Mouse (Mus musculus): ENCODE data around the gene Ppp1r1b. TPM values are rescaled to one million over a fixed set of nuclear protein-coding genes. Genes with fewer than 3 reads are reported as not detected.

Ppp1r1b gene
- polyA plus RNA-seq, 1 experiment from 2014 or later: not detected

GRCm38 (mm10) chr11:98333263-98333696, 14.9 kb upstream of the Ppp1r1b start:
- Histone ChIP-seq H3K4me3 (ENCODE audit: inconsistent target) (no peak overlapping the region), H3K36me3 (ENCODE audit: inconsistent target) (no peaks in the 10 kb centered on the region), H3K27ac (no peak overlapping the region), H3K79me2 (ENCODE audit: inconsistent target) (no peaks in the 10 kb centered on the region)
- 79% methylated on average over 10 of the region's 10 CpGs for WGBS (ENCODE audit: missing documents)

GRCm38 (mm10) chr11:98333981-98334741, 14.0 kb upstream of the Ppp1r1b start:
- Histone ChIP-seq H3K36me3 (ENCODE audit: inconsistent target) (no peaks in the 10 kb centered on the region), H3K27ac (no peak overlapping the region), H3K4me3 (ENCODE audit: inconsistent target) (no peak overlapping the region), H3K79me2 (ENCODE audit: inconsistent target) (no peaks in the 10 kb centered on the region)
- WGBS (ENCODE audit: missing documents): 6% methylated on average over 35 of the region's 41 CpGs

GRCm38 (mm10) chr11:98335250-98335649, 13.0 kb upstream of the Ppp1r1b start:
- no peak overlapping the region for H3K27ac ChIP-seq
- no peak overlapping the region for H3K4me3 ChIP-seq (ENCODE audit: inconsistent target)
- no peaks in the 10 kb centered on the region for H3K79me2 ChIP-seq (ENCODE audit: inconsistent target)
- H3K36me3 ChIP-seq (ENCODE audit: inconsistent target): no peaks in the 10 kb centered on the region
- 14% methylated on average over 9 of the region's 9 CpGs for WGBS (ENCODE audit: missing documents)

- no peaks in the 10 kb centered on the region for H3K79me2 ChIP-seq (ENCODE audit: inconsistent target)
- WGBS (ENCODE audit: missing documents): 31% methylated on average over 13 of the region's 13 CpGs
- no peak overlapping the region for H3K4me3 ChIP-seq (ENCODE audit: inconsistent target)
- no peaks in the 10 kb centered on the region for H3K36me3 ChIP-seq (ENCODE audit: inconsistent target)
- no peak overlapping the region for H3K27ac ChIP-seq
These were observed 11.7 kb upstream of the Ppp1r1b start for GRCm38 (mm10) chr11:98336245-98337107.

- H3K4me3 ChIP-seq (ENCODE audit: inconsistent target): no peak overlapping the region
These were observed 9.7 kb upstream of the Ppp1r1b start for GRCm38 (mm10) chr11:98338507-98338961.

GRCm38 (mm10) chr11:98339071-98339501, 9.1 kb upstream of the Ppp1r1b start:
- H3K4me3 ChIP-seq (ENCODE audit: inconsistent target): no peak overlapping the region
- 3% methylated on average over 19 of the region's 19 CpGs for WGBS (ENCODE audit: missing documents)
- H3K79me2 ChIP-seq (ENCODE audit: inconsistent target): no peaks in the 10 kb centered on the region
- H3K27ac ChIP-seq: no peak overlapping the region
- H3K36me3 ChIP-seq (ENCODE audit: inconsistent target): no peaks in the 10 kb centered on the region

More at GRCm38 (mm10) chr11:98338507-98338961, 9.7 kb upstream of the Ppp1r1b start:
- no peaks in the 10 kb centered on the region for H3K36me3 ChIP-seq (ENCODE audit: inconsistent target)
- no peak overlapping the region for H3K27ac ChIP-seq
- under 1% methylated on average over 24 of the region's 57 CpGs for WGBS (ENCODE audit: missing documents)
- no peaks in the 10 kb centered on the region for H3K79me2 ChIP-seq (ENCODE audit: inconsistent target)

- Histone ChIP-seq H3K36me3 (ENCODE audit: inconsistent target) (no peaks in the 10 kb centered on the region), H3K79me2 (ENCODE audit: inconsistent target) (no peaks in the 10 kb centered on the region), H3K27ac (no peak overlapping the region), H3K4me3 (ENCODE audit: inconsistent target) (no peak overlapping the region)
- WGBS (ENCODE audit: missing documents): 13% methylated on average over 11 of the region's 11 CpGs
These were observed 8.4 kb upstream of the Ppp1r1b start for GRCm38 (mm10) chr11:98339679-98340287.

GRCm38 (mm10) chr11:98340597-98340996, 7.6 kb upstream of the Ppp1r1b start:
- no peaks in the 10 kb centered on the region for H3K36me3 ChIP-seq (ENCODE audit: inconsistent target)
- H3K79me2 ChIP-seq (ENCODE audit: inconsistent target): no peaks in the 10 kb centered on the region
- no peak overlapping the region for H3K4me3 ChIP-seq (ENCODE audit: inconsistent target)
- no peak overlapping the region for H3K27ac ChIP-seq
- 11% methylated on average over 4 of the region's 4 CpGs for WGBS (ENCODE audit: missing documents)

- H3K27ac ChIP-seq: no peak overlapping the region
- 63% methylated on average over 4 of the region's 4 CpGs for WGBS (ENCODE audit: missing documents)
- no peaks in the 10 kb centered on the region for H3K79me2 ChIP-seq (ENCODE audit: inconsistent target)
- H3K36me3 ChIP-seq (ENCODE audit: inconsistent target): no peaks in the 10 kb centered on the region
- H3K4me3 ChIP-seq (ENCODE audit: inconsistent target): no peak overlapping the region
These were observed 7.0 kb upstream of the Ppp1r1b start for GRCm38 (mm10) chr11:98341174-98341573.

GRCm38 (mm10) chr11:98342000-98342945, 5.9 kb upstream of the Ppp1r1b start:
- Histone ChIP-seq H3K27ac (no peak overlapping the region), H3K4me3 (ENCODE audit: inconsistent target) (no peak overlapping the region), H3K79me2 (ENCODE audit: inconsistent target) (no peaks in the 10 kb centered on the region), H3K36me3 (ENCODE audit: inconsistent target) (no peaks in the 10 kb centered on the region)
- WGBS (ENCODE audit: missing documents): 3% methylated on average over 28 of the region's 29 CpGs

GRCm38 (mm10) chr11:98345253-98345652, 3.0 kb upstream of the Ppp1r1b start:
- Histone ChIP-seq H3K4me3 (ENCODE audit: inconsistent target) (no peak overlapping the region), H3K79me2 (ENCODE audit: inconsistent target) (no peaks in the 10 kb centered on the region), H3K27ac (no peak overlapping the region), H3K36me3 (ENCODE audit: inconsistent target) (no peaks in the 10 kb centered on the region)
- 2% methylated on average over 13 of the region's 14 CpGs for WGBS (ENCODE audit: missing documents)

GRCm38 (mm10) chr11:98346168-98346567, 2.0 kb upstream of the Ppp1r1b start:
- no peak overlapping the region for H3K27ac ChIP-seq
- no peaks in the 10 kb centered on the region for H3K79me2 ChIP-seq (ENCODE audit: inconsistent target)
- no peaks in the 10 kb centered on the region for H3K36me3 ChIP-seq (ENCODE audit: inconsistent target)
- 20% methylated on average over 9 of the region's 9 CpGs for WGBS (ENCODE audit: missing documents)
- no peak overlapping the region for H3K4me3 ChIP-seq (ENCODE audit: inconsistent target)

- H3K4me3 ChIP-seq (ENCODE audit: inconsistent target): no peak overlapping the region
- WGBS (ENCODE audit: missing documents): 25% methylated on average over 9 of the region's 12 CpGs
These were observed 670 bp upstream of the Ppp1r1b start for GRCm38 (mm10) chr11:98347385-98348082.

More at GRCm38 (mm10) chr11:98347385-98348082, 670 bp upstream of the Ppp1r1b start:
- H3K79me2 ChIP-seq (ENCODE audit: inconsistent target): no peaks in the 10 kb centered on the region
- no peaks in the 10 kb centered on the region for H3K36me3 ChIP-seq (ENCODE audit: inconsistent target)
- no peak overlapping the region for H3K27ac ChIP-seq

Data from macrophage (primary cell).